Mouse (Mus musculus) retina, postnatal 1 day (tissue): ENCODE data around the gene Rgp1.
"Not testable (repeated sequence)": the region's sequence is repeated elsewhere in the genome, so short reads cannot be mapped to it uniquely, and the experiment has no call there.

Source experiments
- DNase-seq: peaks from one replicate; pipeline ENCODE4 v3.0.0-alpha.2; 2012

Rgp1 gene

GRCm38 (mm10) chr4:43562769-43563600 is 15.5 kb upstream of the Rgp1 start:
- DNase-seq, result no peak

- DNase-seq, result no peak
These were observed 15.0 kb upstream of the Rgp1 start for GRCm38 (mm10) chr4:43563601-43563875.

GRCm38 (mm10) chr4:43564231-43564630 is 14.3 kb upstream of the Rgp1 start:
- peak; percentile 48 for DNase-seq

GRCm38 (mm10) chr4:43567140-43567539 is 11.4 kb upstream of the Rgp1 start:
- DNase-seq, result peak; percentile 17

GRCm38 (mm10) chr4:43571395-43572045 is 7.0 kb upstream of the Rgp1 start:
- peak; percentile 49 for DNase-seq

GRCm38 (mm10) chr4:43573561-43573960 is 5.0 kb upstream of the Rgp1 start:
- no peak for DNase-seq

- no peak for DNase-seq
These were observed 3.2 kb upstream of the Rgp1 start for GRCm38 (mm10) chr4:43575356-43575755.

GRCm38 (mm10) chr4:43577237-43577881 is 1.2 kb upstream of the Rgp1 start:
- DNase-seq, result no peak

GRCm38 (mm10) chr4:43579256-43579655 is 741 bp downstream of the Rgp1 start:
- no peak for DNase-seq

- DNase-seq, result no peak
These were observed 1.2 kb downstream of the Rgp1 start for GRCm38 (mm10) chr4:43579731-43580130.

GRCm38 (mm10) chr4:43580721-43581120 is 2.2 kb downstream of the Rgp1 start:
- DNase-seq, result no peak

- DNase-seq, result no peak
These were observed 2.9 kb downstream of the Rgp1 start for GRCm38 (mm10) chr4:43581381-43581780.

- no peak for DNase-seq
These were observed 3.7 kb downstream of the Rgp1 start for GRCm38 (mm10) chr4:43582241-43582640.

- no peak for DNase-seq
These were observed 4.9 kb downstream of the Rgp1 start for GRCm38 (mm10) chr4:43583421-43583820.

- no peak for DNase-seq
These were observed 6.2 kb downstream of the Rgp1 start, which contains the start of gene Msmp for GRCm38 (mm10) chr4:43584444-43585416. Msmp (minus strand) TSS chr4:43584494.

- DNase-seq, result no peak
These were observed 7.2 kb downstream of the Rgp1 start for GRCm38 (mm10) chr4:43585682-43586081.

GRCm38 (mm10) chr4:43586411-43586810 is 7.9 kb downstream of the Rgp1 start:
- no peak for DNase-seq

- DNase-seq, result no peak
These were observed 9.2 kb downstream of the Rgp1 start for GRCm38 (mm10) chr4:43587681-43588080.

- no peak for DNase-seq
These were observed 13.0 kb downstream of the Rgp1 start for GRCm38 (mm10) chr4:43591543-43591942.

GRCm38 (mm10) chr4:43591961-43592360 is 13.4 kb downstream of the Rgp1 start:
- no peak for DNase-seq

GRCm38 (mm10) chr4:43593453-43593852 is 14.9 kb downstream of the Rgp1 start:
- DNase-seq, result no peak

GRCm38 (mm10) chr4:43596597-43596996 is 18.1 kb downstream of the Rgp1 start:
- DNase-seq, result not testable (repeated sequence)

- no peak for DNase-seq
These were observed 19.7 kb downstream of the Rgp1 start for GRCm38 (mm10) chr4:43598200-43598599.
